Mouse (Mus musculus): Measurements from ENCODE around the gene Pstpip1. TPM values are rescaled to one million over a fixed set of nuclear protein-coding genes. Genes with fewer than 3 reads are reported as not detected.

The Pstpip1 gene
- total RNA-seq (2014; fragmentation: Nextera tagmentation), result 3.9 and 5.1 TPM in 2 replicates
- 4.7 and 10.1 TPM in 2 replicates for total RNA-seq (2017)

GRCm38 (mm10) chr9:56089778-56090520 lies at the start of gene Pstpip1:
Pstpip1 (plus strand) TSS chr9:56089962.
- ATAC-seq (replicated peaks; ENCODE audit: low FRiP score, low TSS enrichment, poor library complexity, severe bottlenecking), result peak; percentile 69

DNA sequence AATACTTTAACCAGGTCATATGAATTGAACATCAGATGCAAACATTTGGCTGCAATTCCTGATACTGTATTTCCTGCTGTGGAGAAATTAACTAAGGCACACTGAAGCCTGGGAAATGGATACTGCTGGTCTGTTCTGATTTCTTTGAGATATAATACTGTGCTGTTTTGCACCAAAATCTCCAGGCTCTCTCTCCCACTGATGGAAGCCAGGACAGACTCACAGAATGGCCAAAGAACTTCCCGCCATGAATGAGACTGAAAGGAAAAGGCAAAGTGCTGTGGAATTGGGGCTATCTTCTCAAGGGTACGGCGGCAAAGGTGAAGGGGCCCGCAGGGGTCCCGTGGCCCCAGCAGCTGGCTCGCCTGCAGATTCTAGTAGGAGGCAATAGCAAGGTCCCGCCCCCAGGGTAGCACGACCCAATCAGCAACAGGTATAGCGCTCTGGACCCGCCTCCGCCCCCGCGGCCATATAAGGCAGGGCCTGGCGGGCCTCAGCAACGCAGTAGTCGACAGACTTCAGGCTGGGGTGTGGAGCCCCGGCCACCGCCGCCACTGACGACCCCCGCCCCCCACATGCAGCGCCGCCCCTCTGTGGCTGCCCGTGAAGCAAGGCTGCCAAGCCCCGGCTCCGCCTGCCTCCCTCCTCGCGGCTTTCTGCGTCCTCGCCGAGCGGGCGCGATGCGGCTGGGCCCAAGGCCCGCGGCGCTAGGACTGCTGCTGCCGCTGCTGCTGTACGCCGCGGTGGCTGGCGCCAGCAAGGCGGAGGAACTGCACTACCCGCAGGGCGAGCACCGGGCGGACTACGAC lies 48.2 kb upstream of the Pstpip1 start, which contains the start of gene Rcn2:
Rcn2 (plus strand) TSS at position 474 of the 809 bp plus-strand sequence.
- ATAC-seq (replicated peaks; ENCODE audit: low FRiP score, low TSS enrichment, poor library complexity, severe bottlenecking), result peak; percentile 100

- peak; percentile 58 for ATAC-seq (replicated peaks; ENCODE audit: low FRiP score, low TSS enrichment, poor library complexity, severe bottlenecking)
Measured at GRCm38 (mm10) chr9:56042181-56042621, 47.6 kb upstream of the Pstpip1 start.

GRCm38 (mm10) chr9:56053796-56054195 lies 36.0 kb upstream of the Pstpip1 start:
- no peak for ATAC-seq (replicated peaks; ENCODE audit: low FRiP score, low TSS enrichment, poor library complexity, severe bottlenecking)

DNA sequence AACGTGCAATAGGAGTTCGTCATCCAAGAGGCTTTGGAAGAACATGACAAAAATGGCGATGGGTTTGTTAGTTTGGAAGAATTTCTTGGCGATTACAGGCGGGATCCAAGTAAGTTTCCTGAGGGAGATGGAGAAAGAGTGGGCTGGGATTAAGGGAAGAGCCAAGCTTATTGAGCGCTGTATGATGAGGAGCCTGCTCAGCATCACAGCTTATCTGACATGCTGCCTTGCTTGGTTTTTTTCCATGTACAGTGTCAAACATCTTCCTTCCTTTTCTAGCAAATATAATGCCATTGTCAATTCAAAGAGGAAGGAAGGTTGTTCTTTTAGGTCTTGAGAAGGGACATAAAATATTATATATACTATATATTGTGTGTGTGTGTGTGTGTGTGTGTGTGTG lies 33.6 kb upstream of the Pstpip1 start:
- ATAC-seq (replicated peaks; ENCODE audit: low FRiP score, low TSS enrichment, poor library complexity, severe bottlenecking), result no peak

GRCm38 (mm10) chr9:56062336-56062735 lies 27.4 kb upstream of the Pstpip1 start:
- ATAC-seq (replicated peaks; ENCODE audit: low FRiP score, low TSS enrichment, poor library complexity, severe bottlenecking), result no peak

- no peak for ATAC-seq (replicated peaks; ENCODE audit: low FRiP score, low TSS enrichment, poor library complexity, severe bottlenecking)
Measured at GRCm38 (mm10) chr9:56065011-56065410, 24.8 kb upstream of the Pstpip1 start.

DNA sequence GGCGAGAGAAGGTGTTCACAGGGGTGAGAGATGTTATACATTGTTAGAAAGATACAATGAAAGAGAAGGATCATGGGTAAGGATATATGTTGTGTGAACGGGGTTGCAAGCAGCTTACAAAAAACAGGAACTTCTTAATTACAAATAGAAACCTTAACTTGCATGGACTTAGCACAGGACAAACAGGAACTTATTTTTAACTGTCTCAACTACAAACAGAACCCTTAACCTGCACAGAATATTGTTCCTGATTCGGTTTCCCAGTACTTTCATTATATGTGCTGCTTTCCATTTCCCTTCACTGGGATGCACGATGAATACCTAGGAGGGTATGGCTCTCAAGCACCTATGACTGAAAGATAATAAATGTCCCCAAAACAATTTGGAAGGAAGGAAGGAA lies 21.8 kb upstream of the Pstpip1 start:
- ATAC-seq (replicated peaks; ENCODE audit: low FRiP score, low TSS enrichment, poor library complexity, severe bottlenecking), result no peak

DNA sequence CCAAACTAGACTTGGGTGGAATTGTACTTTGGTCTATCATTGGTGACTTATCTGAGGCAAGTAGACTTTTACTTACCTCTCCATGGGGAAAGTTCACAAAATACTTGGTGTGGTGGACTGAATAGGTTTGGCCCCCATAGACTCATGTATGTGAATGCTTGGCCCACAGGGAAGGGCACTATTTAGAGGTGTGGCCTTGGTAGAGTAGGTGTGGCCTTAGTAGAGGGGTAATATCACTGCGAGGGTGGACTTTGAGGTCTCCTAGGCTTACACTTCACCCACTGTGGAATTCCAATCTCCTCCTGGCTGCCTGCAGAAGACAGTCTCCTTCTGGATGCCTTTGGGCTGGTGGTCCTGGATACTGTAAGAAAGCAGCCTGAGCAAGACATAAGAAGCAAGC lies 21.1 kb upstream of the Pstpip1 start:
- no peak for ATAC-seq (replicated peaks; ENCODE audit: low FRiP score, low TSS enrichment, poor library complexity, severe bottlenecking)

- no peak for ATAC-seq (replicated peaks; ENCODE audit: low FRiP score, low TSS enrichment, poor library complexity, severe bottlenecking)
Measured at GRCm38 (mm10) chr9:56072861-56073260, 16.9 kb upstream of the Pstpip1 start.

DNA sequence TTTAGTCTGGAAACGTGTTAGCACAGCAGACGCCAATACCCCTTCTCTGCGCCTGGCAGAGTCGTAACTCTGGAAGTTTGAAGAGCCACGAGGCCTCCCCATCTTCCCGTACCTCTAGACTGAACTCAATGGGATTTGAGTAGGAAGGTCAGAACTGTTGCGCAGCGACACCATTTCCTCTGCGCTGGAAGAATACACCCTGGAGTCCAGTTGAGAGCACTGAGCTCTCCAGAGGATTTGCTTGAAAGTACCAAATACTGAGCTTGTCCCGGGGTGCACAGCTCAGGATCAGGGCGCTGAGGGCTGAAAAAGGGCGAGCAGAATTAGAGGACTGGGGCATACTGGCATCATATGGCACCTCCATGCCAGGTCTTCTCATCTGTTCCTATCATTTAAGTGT lies 14.9 kb upstream of the Pstpip1 start:
- ATAC-seq (replicated peaks; ENCODE audit: low FRiP score, low TSS enrichment, poor library complexity, severe bottlenecking), result peak; percentile 14; the same call in 1 of the 2 replicates

GRCm38 (mm10) chr9:56075264-56075663 lies 14.5 kb upstream of the Pstpip1 start:
- peak; percentile 89 for ATAC-seq (replicated peaks; ENCODE audit: low FRiP score, low TSS enrichment, poor library complexity, severe bottlenecking)

GRCm38 (mm10) chr9:56075901-56076620 lies 13.7 kb upstream of the Pstpip1 start:
- ATAC-seq (replicated peaks; ENCODE audit: low FRiP score, low TSS enrichment, poor library complexity, severe bottlenecking), result no peak

DNA sequence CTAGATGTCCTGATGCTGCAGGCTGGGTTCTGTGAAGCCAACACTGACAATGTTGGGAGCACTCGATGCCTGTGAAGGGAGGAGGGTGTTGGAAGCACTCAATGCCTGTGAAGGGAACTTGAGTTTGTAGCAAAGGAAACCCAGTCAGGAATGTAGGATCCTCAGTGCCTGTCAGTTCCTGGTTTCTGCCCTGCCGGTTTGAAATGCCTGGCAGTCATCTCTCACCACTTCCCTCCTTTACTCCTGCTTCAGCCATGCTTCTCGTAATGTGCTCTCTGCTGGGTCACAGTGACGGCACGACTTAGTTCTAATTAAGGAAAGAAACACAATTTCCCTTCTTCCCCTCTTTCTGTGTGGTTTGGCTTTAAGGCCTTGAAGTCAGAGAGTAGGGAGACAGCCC lies 10.2 kb upstream of the Pstpip1 start:
- ATAC-seq (replicated peaks; ENCODE audit: low FRiP score, low TSS enrichment, poor library complexity, severe bottlenecking), result no peak

DNA sequence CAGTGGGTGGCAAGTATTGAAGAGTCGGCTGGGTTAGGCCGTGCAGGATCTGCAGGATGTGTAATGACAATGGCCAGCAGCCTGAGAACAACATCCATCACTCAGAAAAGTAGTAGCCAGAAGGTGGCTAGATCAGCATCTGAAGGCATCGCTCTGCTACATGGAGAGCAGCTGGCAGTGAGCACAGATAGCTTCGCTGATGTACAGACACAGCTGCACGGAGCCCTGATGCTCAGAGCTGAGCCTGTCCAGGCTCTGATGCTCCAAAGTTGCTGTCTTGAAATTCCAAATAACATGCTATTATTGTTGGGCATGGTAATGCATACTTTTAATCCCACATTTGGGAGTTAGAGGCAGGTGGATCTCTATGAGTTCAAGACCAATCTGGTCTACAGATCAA lies 3.2 kb upstream of the Pstpip1 start:
- no peak for ATAC-seq (replicated peaks; ENCODE audit: low FRiP score, low TSS enrichment, poor library complexity, severe bottlenecking)

DNA sequence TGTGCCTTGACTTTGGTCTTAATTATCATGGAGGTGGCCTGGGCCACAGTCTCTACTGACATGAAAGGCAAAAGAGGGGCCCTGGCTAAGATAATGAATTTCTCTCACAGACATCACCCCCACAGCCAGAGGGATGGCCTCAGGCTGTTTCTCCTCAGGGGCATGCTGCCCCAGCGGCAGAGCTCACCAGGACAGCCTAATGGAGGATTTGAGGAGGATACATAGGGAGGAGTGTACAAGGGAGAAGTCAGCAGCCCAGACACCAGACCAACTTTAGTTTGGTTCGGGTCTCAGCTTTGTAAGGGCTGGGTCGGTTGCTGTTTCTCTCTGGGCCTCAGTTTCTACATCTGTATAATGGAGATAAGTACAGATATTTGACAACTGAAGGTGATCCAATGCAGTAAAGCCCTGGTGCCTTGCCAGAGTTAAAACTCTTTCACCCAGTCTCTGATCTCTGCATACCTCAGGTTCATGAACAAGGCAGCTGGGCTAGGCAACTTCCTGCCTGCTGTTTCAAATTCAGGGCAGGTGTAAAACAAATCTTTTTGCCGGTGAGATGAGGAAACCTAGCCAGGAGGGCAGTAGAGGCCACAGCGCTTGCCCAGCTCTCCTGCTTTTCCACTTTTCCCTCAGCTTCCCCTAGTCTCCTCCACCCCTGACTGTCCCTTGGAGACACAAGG lies 924 bp downstream of the Pstpip1 start:
- no peak for ATAC-seq (replicated peaks; ENCODE audit: low FRiP score, low TSS enrichment, poor library complexity, severe bottlenecking)

DNA sequence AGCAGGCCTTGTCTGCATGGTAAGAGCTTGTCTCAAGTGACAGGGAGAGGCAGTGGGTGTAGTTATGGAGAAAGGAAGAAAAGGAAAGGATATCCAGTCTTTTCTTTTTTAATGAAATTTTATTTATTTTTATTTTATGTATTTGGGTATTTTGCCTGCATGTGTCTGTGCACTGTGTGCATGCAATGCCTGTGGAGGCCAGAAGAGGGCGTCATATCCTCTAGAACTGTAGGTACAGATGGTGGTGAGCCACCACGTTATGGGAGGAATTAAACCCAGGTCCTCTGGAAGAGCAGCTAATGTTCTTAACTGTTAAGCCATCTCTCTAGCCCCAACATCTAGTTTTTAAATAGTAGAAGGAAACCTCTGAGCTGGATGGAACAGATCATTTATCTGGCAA lies 2.3 kb downstream of the Pstpip1 start:
- no peak for ATAC-seq (replicated peaks; ENCODE audit: low FRiP score, low TSS enrichment, poor library complexity, severe bottlenecking)

GRCm38 (mm10) chr9:56097584-56098298 lies 8.0 kb downstream of the Pstpip1 start:
- ATAC-seq (replicated peaks; ENCODE audit: low FRiP score, low TSS enrichment, poor library complexity, severe bottlenecking), result no peak

DNA sequence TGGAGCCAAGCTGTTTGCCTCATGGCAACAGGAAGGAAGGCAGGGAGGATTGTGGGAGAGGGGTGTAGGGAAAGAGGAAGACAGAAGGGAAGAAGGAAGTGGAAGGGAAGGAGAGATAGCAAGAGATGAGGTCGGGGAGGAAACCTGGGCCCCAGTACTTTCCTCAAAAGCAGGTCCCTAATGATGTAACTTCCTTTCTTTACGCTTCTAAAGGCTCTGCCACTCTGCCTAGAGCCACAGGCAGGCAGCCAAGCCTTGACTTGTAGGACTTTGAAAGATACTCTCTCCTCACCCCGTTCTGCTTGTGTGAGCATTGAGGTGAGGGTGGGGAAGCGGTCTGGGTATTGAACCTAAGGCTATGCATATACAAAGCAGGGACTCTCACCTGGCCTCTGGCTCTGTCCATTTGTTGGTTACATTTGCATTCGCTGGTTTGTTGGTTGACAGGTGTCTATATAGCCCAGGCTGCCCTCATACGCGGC lies 10.3 kb downstream of the Pstpip1 start:
- ATAC-seq (replicated peaks; ENCODE audit: low FRiP score, low TSS enrichment, poor library complexity, severe bottlenecking), result no peak
